Mouse (Mus musculus) intestine, postnatal 0 days (tissue): ENCODE results near the gene Gm44502. TPM values are rescaled to one million over a fixed set of nuclear protein-coding genes. Genes with fewer than 3 reads are reported as not detected.

Experiments
- ATAC-seq: fragments of 200-750 bp; cut with Nextera tagmentation; 2 replicates; pipeline ENCODE4 v1.8.0; 2017; ENCODE audit warnings: mild to moderate bottlenecking, moderate TSS enrichment, moderate library complexity
- H3K27ac ChIP-seq: fragments of 300-500 bp; sonication (generic); 2 replicates; pipeline ENCODE4 v1.5.1; 2014; ENCODE audit warnings: mild to moderate bottlenecking, low read depth, low read length, moderate library complexity
- H3K27me3 ChIP-seq: fragments of 300-500 bp; sonication (generic); replicated peaks from 2 replicates; pipeline ENCODE4 v1.6.1; 2014; ENCODE audit warnings: low read length, mixed read lengths; ENCODE audit not compliant: control insufficient read depth, insufficient read depth
- H3K36me3 ChIP-seq: fragments of 300-500 bp; sonication (generic); 2 replicates; pipeline ENCODE4 v1.6.1; 2014; ENCODE audit warnings: mild to moderate bottlenecking, moderate library complexity; ENCODE audit not compliant: control insufficient read depth, insufficient read depth
- H3K4me1 ChIP-seq: fragments of 300-500 bp; sonication (generic); replicated peaks from 2 replicates; pipeline ENCODE4 v1.6.1; 2014; ENCODE audit warnings: antibody characterized with exemption, low read length, mixed read lengths; ENCODE audit not compliant: control insufficient read depth, insufficient read depth
- H3K4me2 ChIP-seq: fragments of 300-500 bp; sonication (generic); replicated peaks from 2 replicates; pipeline ENCODE4 v1.6.1; 2014; ENCODE audit warnings: low read depth, mild to moderate bottlenecking, moderate library complexity
- H3K4me3 ChIP-seq: fragments of 300-500 bp; sonication (generic); 2 replicates; pipeline ENCODE4 v1.5.1; 2014; ENCODE audit warnings: low read depth, low read length
- H3K9ac ChIP-seq: fragments of 300-500 bp; sonication (generic); 2 replicates; pipeline ENCODE4 v1.6.1; 2014; ENCODE audit warnings: mild to moderate bottlenecking, low read depth, low read length
- H3K9me3 ChIP-seq: fragments of 300-500 bp; sonication (generic); 2 replicates; pipeline ENCODE4 v1.6.1; 2016; ENCODE audit warnings: mixed run types; ENCODE audit not compliant: control insufficient read depth
- CTCF ChIP-seq: sonication (generic); IDR thresholded peaks from 2 replicates; pipeline ENCODE4 v1.5.1; 2016; ENCODE audit warnings: low read depth, mild to moderate bottlenecking, control low read depth, antibody characterized with exemption, moderate library complexity
- WGBS: fragments of 180-500 bp; shearing (Covaris S2); extraction: QIAGEN DNeasy Blood & Tissue Kit; methylation state at CpG from one replicate; pipeline ENCODE4 v1.1.7; 2014; 5-methylcytosine and 5-hydroxymethylcytosine counted together
- polyA plus RNA-seq: library from polyadenylated mRNA; unstranded; fragments of >200 nt; fragmentation: Nextera tagmentation; extraction: Ambion mirVana; gene quantifications from 2 replicates; pipeline ENCODE4 v1.2.1, GENCODE M21; 2015

Gene Gm44502
- polyA plus RNA-seq, 1 experiment from 2014 or later, result not detected

DNA sequence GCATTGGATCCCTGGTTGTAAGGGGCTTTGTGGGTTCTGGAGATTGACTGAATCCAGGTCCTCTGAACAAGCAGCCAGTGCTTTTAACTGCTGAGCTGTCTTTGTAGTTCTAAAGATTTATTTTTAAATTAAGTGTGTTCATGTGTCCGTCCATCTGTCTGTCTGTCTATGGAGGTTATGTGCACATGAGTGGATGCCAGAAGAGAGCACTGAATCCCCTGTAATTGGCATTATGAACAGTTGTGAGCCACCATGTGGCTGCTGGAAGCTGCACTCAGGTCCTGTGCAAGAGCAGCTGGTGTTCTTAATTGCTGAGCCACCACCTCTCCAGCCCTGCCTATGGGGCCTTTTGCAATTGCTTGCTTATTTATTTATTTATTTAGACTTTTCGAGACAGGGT is 31.4 kb downstream of the Gm44502 start:
- Histone ChIP-seq H3K4me3 (no peak overlapping the region), H3K27me3 (no peaks in the 10 kb centered on the region), H3K9me3 (no peaks in the 10 kb centered on the region), H3K36me3 (no peaks in the 10 kb centered on the region), H3K27ac (no peak overlapping the region), H3K4me2 (no peak overlapping the region), H3K4me1 (no peaks in the 10 kb centered on the region), H3K9ac (no peak overlapping the region)
- 90% methylated on average over 2 of the region's 2 CpGs for whole genome bisulfite sequencing
- no peak for TF ChIP-seq CTCF
- ATAC-seq, result no peak

DNA sequence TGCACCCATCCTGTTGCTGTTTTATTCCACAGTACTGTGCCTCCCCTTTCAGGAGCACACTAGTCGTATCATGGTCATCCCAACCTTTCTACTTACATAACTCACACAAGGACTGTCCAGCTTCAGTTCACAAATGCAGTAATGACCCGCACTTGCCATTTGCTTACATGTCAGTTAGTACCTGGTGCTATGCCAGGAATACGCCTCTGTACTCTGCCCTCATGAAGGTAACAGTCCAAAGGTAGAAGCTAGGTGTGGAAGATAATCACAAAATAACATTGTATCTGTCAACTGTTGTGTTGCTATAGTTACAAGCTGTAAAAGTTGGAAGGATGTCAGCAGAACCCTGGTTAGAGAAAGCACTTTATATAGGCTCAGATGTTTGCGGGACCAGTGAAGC is 32.6 kb downstream of the Gm44502 start:
- H3K4me2 ChIP-seq, result no peak overlapping the region
- H3K4me3 ChIP-seq, result no peak overlapping the region
- H3K27me3 ChIP-seq, result no peaks in the 10 kb centered on the region
- peak; percentile 94 for ATAC-seq
- H3K27ac ChIP-seq, result peak overlapping the region; percentile 46
- WGBS, result 41% methylated on average over 4 of the region's 4 CpGs
- no peak overlapping the region for H3K9ac ChIP-seq
- no peaks in the 10 kb centered on the region for H3K4me1 ChIP-seq
- TF ChIP-seq CTCF, result no peak
- no peaks in the 10 kb centered on the region for H3K36me3 ChIP-seq
- no peaks in the 10 kb centered on the region for H3K9me3 ChIP-seq

DNA sequence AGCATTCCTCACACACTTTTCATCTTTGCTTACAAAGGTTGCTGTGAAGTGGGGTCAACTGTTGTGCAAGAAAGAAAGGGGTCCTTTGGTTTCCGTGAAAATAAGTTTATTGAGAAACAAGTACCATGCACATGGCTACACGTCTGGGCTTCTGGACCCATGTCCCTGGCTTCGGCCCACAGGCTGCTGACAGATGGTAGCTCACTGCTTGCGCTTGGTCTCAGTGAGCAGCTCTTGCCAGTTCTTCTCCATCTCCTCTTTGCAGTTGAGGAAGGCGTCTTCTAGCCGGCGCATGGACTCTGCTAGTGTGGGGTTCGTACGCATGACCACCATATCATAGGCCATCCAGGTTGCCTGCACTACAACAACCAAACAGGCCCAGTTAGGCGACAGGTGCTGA is 39.4 kb downstream of the Gm44502 start:
- Histone ChIP-seq H3K9ac (no peak overlapping the region), H3K4me2 (no peak overlapping the region), H3K36me3 (no peaks in the 10 kb centered on the region), H3K27ac (no peak overlapping the region), H3K4me1 (no peaks in the 10 kb centered on the region), H3K27me3 (0 out of 2 replicates have a peak, but pooled peaks cover 2% of the 10 kb centered on the region), H3K9me3 (no peaks in the 10 kb centered on the region), H3K4me3 (no peak overlapping the region)
- no peak for ATAC-seq
- no peak for TF ChIP-seq CTCF
- 94% methylated on average over 10 of the region's 10 CpGs for WGBS

DNA sequence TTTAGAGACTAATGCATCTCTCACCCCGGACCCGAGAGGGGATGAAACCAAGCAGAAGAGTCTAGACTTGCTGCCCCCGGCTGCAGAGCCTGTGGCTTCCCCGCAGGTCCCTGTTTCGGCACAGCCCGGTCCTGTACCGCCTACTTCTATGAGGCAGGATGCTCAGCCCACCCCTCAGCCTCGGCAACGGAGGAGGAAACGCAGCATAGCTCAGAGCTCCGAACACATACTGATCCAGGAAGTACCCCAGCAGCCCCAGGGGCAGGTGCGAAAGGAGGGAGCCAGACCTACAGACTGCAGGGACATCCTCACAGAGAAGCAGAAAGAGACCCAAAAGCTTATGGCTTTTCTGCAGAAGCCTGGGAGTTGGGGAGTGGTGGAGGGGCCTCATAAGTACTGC is 42.4 kb downstream of the Gm44502 start:
- Histone ChIP-seq H3K36me3 (no peaks in the 10 kb centered on the region), H3K27ac (no peak overlapping the region), H3K9ac (no peak overlapping the region), H3K27me3 (0 out of 2 replicates have a peak, but pooled peaks cover 2% of the 10 kb centered on the region), H3K4me1 (no peaks in the 10 kb centered on the region), H3K4me3 (no peak overlapping the region), H3K9me3 (no peaks in the 10 kb centered on the region), H3K4me2 (no peak overlapping the region)
- no peak for ATAC-seq
- TF ChIP-seq CTCF, result no peak
- 34% methylated on average over 12 of the region's 12 CpGs for WGBS

DNA sequence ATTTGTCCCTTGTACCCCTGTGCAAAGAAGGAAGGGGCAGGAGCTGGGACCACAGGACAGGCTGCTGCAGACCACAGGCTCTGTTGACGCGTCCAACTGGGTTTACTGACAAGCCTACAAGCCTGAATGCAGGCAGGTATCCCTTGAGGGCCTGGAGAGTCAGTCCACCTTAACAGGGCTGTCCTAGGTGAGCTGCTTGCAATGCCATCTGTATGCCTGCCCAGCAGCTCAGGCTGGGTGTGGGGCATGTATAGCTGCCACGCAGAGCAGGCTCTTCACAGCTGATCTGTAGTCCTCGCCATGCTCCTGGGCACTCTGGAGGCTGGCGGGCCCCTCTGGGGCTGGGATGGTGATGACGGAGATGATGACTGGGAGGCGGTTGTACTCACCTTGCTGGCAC is 44.9 kb downstream of the Gm44502 start, which contains the start of gene Klhdc7b:
TSS of gene Klhdc7b (plus strand) at position 301 of the 400 bp plus-strand sequence.
- TF ChIP-seq CTCF, result no peak
- 86% methylated on average over 7 of the region's 7 CpGs for WGBS
- Histone ChIP-seq H3K36me3 (no peaks in the 10 kb centered on the region), H3K4me2 (no peak within 1 kb of the TSS), H3K27ac (no peak within 1 kb of the TSS), H3K4me1 (no peaks in the 10 kb centered on the region), H3K4me3 (no peak within 1 kb of the TSS), H3K9ac (no peak within 1 kb of the TSS), H3K27me3 (peaks cover 5% of the 10 kb centered on the region; the same call in 1 of the 2 replicates), H3K9me3 (no peaks in the 10 kb centered on the region)
- ATAC-seq, result no peak

DNA sequence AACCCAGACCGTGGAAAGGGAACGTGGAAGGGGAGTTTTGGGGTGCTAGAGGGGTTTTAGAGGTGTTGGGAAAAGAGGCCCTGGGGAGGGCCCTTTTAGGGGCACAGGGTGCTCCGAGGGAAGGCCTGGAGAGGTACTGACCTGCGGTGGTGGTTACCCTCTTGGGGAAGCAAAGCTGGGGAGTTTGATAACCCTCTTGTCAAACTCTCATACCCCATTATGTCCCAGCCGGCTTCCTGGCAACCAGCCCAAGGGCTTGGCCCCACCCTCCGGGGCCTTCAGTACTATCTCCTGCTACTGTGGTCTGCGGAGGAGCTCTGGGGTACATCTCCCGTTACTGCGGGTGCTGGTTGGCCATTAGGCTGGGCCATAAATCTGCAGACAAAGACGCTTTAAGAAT is 50.1 kb downstream of the Gm44502 start:
- Histone ChIP-seq H3K4me2 (peak overlapping the region; percentile 74), H3K9ac (no peak overlapping the region), H3K9me3 (no peaks in the 10 kb centered on the region), H3K27ac (no peak overlapping the region), H3K36me3 (no peaks in the 10 kb centered on the region), H3K4me1 (peaks cover 6% of the 10 kb centered on the region), H3K4me3 (peak overlapping the region; percentile 42), H3K27me3 (peaks cover 39% of the 10 kb centered on the region)
- 11% methylated on average over 10 of the region's 10 CpGs for WGBS
- ATAC-seq, result no peak
- no peak for TF ChIP-seq CTCF

DNA sequence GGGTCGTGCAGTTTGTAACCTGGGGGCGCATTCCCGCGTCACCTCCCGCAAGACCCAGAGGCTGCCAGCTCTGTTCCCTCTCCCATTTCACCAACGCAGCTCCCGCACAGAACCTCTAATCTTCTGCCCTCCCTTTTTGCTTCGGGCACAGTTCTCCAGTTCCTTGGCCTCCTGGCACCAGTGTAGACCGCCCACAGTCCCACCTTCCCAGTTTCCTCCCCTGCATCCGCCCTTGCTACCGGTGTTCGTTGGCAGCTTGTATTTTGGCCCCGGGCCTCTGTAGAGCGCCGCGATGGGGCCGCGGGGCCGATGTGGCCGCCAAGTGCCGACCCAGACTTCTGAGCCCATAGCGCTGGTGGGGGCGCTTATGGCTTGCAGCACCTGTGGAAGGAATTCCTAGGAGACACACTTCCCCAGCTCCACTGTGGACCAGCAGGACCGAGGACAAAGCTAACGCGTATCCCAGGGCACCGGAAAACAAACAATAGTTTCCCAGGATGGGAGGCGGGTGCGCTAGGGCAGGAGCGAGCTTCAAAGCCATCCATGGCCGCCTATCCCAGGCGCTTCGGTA is 50.6 kb downstream of the Gm44502 start, which contains the start of gene Odf3b:
TSS of gene Odf3b (minus strand) at position 452 of the 571 bp plus-strand sequence.
- H3K4me3 ChIP-seq, result peak within 1 kb of the TSS; percentile 42
- H3K4me2 ChIP-seq, result peak within 1 kb of the TSS; percentile 74
- H3K36me3 ChIP-seq, result no peaks in the 10 kb centered on the region
- peaks cover 39% of the 10 kb centered on the region for H3K27me3 ChIP-seq
- no peak for TF ChIP-seq CTCF
- no peaks in the 10 kb centered on the region for H3K9me3 ChIP-seq
- H3K9ac ChIP-seq, result no peak within 1 kb of the TSS
- WGBS, result 1% methylated on average over 33 of the region's 33 CpGs
- H3K4me1 ChIP-seq, result peaks cover 9% of the 10 kb centered on the region
- ATAC-seq, result no peak
- no peak within 1 kb of the TSS for H3K27ac ChIP-seq
